Mouse (Mus musculus) spleen, adult 2 months (tissue): Measurements from ENCODE around the gene Oaz1.

Source experiments
- CTCF ChIP-seq: fragments of 200-500 bp; IDR thresholded peaks from 2 replicates; pipeline ENCODE4 v1.5.1; 2011; ENCODE audit warnings: mild to moderate bottlenecking, inconsistent platforms; ENCODE audit not compliant: insufficient read depth, insufficient read length, insufficient replicate concordance; ENCODE audit errors: extremely low read depth
- POLR2A ChIP-seq: fragments of 200-500 bp; IDR thresholded peaks from 2 replicates; pipeline ENCODE4 v1.6.1; 2011; ENCODE audit warnings: low read depth, low read length, inconsistent platforms

- TF ChIP-seq POLR2A (no peak), CTCF (no peak)
These were observed 19.3 kb downstream of the Oaz1 start for GRCm38 (mm10) chr10:80845732-80846131.
